Mouse (Mus musculus): ENCODE results near the gene Vps37d. TPM values are rescaled to one million over a fixed set of nuclear protein-coding genes. Genes with fewer than 3 reads are reported as not detected.

The Vps37d gene
- polyA plus RNA-seq, 1 experiment from 2014 or later: 12.6 TPM

GRCm38 (mm10) chr5:135025899-135026298 lies 52.2 kb downstream of the Vps37d start:
- WGBS: 8% methylated on average over 7 of the region's 7 CpGs
- no peak overlapping the region for H3K4me3 ChIP-seq (replicated peaks)
- no peak overlapping the region for H3K9ac ChIP-seq
- H3K9me3 ChIP-seq (replicated peaks): no peaks in the 10 kb centered on the region
- peaks cover 45% of the 10 kb centered on the region for H3K4me1 ChIP-seq
- 0 out of 2 replicates have a peak overlapping the region, but pooled peaks have one; percentile 28 for H3K27ac ChIP-seq (replicated peaks)
- H3K4me2 ChIP-seq (replicated peaks): peak overlapping the region; percentile 92
- no peak for ATAC-seq (ENCODE audit: insufficient number of reproducible peaks, low FRiP score, low TSS enrichment, low read depth)
- H3K36me3 ChIP-seq: no peaks in the 10 kb centered on the region
- H3K27me3 ChIP-seq: no peaks in the 10 kb centered on the region

- H3K4me1 ChIP-seq: peaks cover 45% of the 10 kb centered on the region
- no peaks in the 10 kb centered on the region for H3K9me3 ChIP-seq (replicated peaks)
- peak overlapping the region; percentile 78 for H3K4me3 ChIP-seq (replicated peaks)
- no peak for ATAC-seq (ENCODE audit: insufficient number of reproducible peaks, low FRiP score, low TSS enrichment, low read depth)
- no peaks in the 10 kb centered on the region for H3K27me3 ChIP-seq
- H3K36me3 ChIP-seq: no peaks in the 10 kb centered on the region
- H3K27ac ChIP-seq (replicated peaks): no peak overlapping the region
- H3K4me2 ChIP-seq (replicated peaks): peak overlapping the region; percentile 92
- 43% methylated on average over 11 of the region's 11 CpGs for WGBS
- H3K9ac ChIP-seq: no peak overlapping the region
Observed at GRCm38 (mm10) chr5:135024665-135025224, 53.3 kb downstream of the Vps37d start.

GRCm38 (mm10) chr5:135023344-135024173 lies 54.5 kb downstream of the Vps37d start, which contains the start of gene Stx1a:
TSS of gene Stx1a (plus strand) at chr5:135023482.
- H3K9ac ChIP-seq: peak within 1 kb of the TSS; percentile 65
- no peaks in the 10 kb centered on the region for H3K36me3 ChIP-seq
- H3K4me1 ChIP-seq: peaks cover 34% of the 10 kb centered on the region
- under 1% methylated on average over 61 of the region's 61 CpGs for WGBS
- H3K4me3 ChIP-seq (replicated peaks): peak within 1 kb of the TSS; percentile 78
- no peaks in the 10 kb centered on the region for H3K9me3 ChIP-seq (replicated peaks)
- no peaks in the 10 kb centered on the region for H3K27me3 ChIP-seq
- H3K4me2 ChIP-seq (replicated peaks): peak within 1 kb of the TSS; percentile 92
- peak; percentile 94 for ATAC-seq (ENCODE audit: insufficient number of reproducible peaks, low FRiP score, low TSS enrichment, low read depth)
- H3K27ac ChIP-seq (replicated peaks): peak within 1 kb of the TSS; percentile 58

Other genes with a start within 250 kb of the Vps37d start
- not detected in 2 replicates for gene Tmem270, start 171.5 kb downstream of the Vps37d start, polyA plus RNA-seq (2015; fragmentation: Nextera tagmentation; extraction: Ambion mirVana)
- 0.16 TPM in 1 of 2 replicates, not detected in the other for gene Cldn13, start 162.7 kb downstream of the Vps37d start, polyA plus RNA-seq (2015; fragmentation: Nextera tagmentation; extraction: Ambion mirVana)
- 20.1 and 20.4 TPM in 2 replicates for gene Mettl27, start 145.9 kb downstream of the Vps37d start, polyA plus RNA-seq (2015; fragmentation: Nextera tagmentation; extraction: Ambion mirVana)
- 40.7 and 52.1 TPM in 2 replicates for gene Cldn4, start 131.3 kb downstream of the Vps37d start, polyA plus RNA-seq (2015; fragmentation: Nextera tagmentation; extraction: Ambion mirVana)
- 39.7 and 50.9 TPM in 2 replicates for gene Cldn3, start 92.1 kb downstream of the Vps37d start, polyA plus RNA-seq (2015; fragmentation: Nextera tagmentation; extraction: Ambion mirVana)
- 66.0 and 68.9 TPM in 2 replicates for gene Abhd11, start 69.1 kb downstream of the Vps37d start, polyA plus RNA-seq (2015; fragmentation: Nextera tagmentation; extraction: Ambion mirVana)
- gene Stx1a, start 54.8 kb downstream of the Vps37d start, polyA plus RNA-seq (2015; fragmentation: Nextera tagmentation; extraction: Ambion mirVana): 16.2 and 19.7 TPM in 2 replicates
- 32.9 and 36.3 TPM in 2 replicates for gene Dnajc30, start 14.1 kb downstream of the Vps37d start, polyA plus RNA-seq (2015; fragmentation: Nextera tagmentation; extraction: Ambion mirVana)
- 102 and 115 TPM in 2 replicates for gene Bud23, start 13.3 kb downstream of the Vps37d start, polyA plus RNA-seq (2015; fragmentation: Nextera tagmentation; extraction: Ambion mirVana)
- gene Mlxipl, start 11.6 kb upstream of the Vps37d start, polyA plus RNA-seq (2015; fragmentation: Nextera tagmentation; extraction: Ambion mirVana): 0.80 and 1.4 TPM in 2 replicates
- 25.9 and 28.3 TPM in 2 replicates for gene Tbl2, start 71.4 kb upstream of the Vps37d start, polyA plus RNA-seq (2015; fragmentation: Nextera tagmentation; extraction: Ambion mirVana)
- gene Bcl7b, start 90.0 kb upstream of the Vps37d start, polyA plus RNA-seq (2015; fragmentation: Nextera tagmentation; extraction: Ambion mirVana): 48.9 and 51.2 TPM in 2 replicates
- gene Baz1b, start 109.0 kb upstream of the Vps37d start, polyA plus RNA-seq (2015; fragmentation: Nextera tagmentation; extraction: Ambion mirVana): 36.2 and 42.4 TPM in 2 replicates
- gene Fzd9, start 173.0 kb upstream of the Vps37d start, polyA plus RNA-seq (2015; fragmentation: Nextera tagmentation; extraction: Ambion mirVana): 16.0 and 16.2 TPM in 2 replicates

All from embryonic facial prominence, embryonic 15.5 days (tissue).